Mouse (Mus musculus): ENCODE data around the gene Tbc1d2.
"Not testable (repeated sequence)": the region's sequence is repeated elsewhere in the genome, so short reads cannot be mapped to it uniquely, and the experiment has no call there.

GRCm38 (mm10) chr4:46584536-46584935 is 65.5 kb downstream of the Tbc1d2 start:
- TF ChIP-seq CTCF (IDR thresholded peaks at IDR 0.05; ENCODE audit: low read depth); EP300 (optimal IDR thresholded peaks at IDR 0.05): not testable (repeated sequence)
